Mouse (Mus musculus) monocyte, adult 5-6 weeks (primary cell): ENCODE results near the gene Pigq. TPM values are rescaled to one million over a fixed set of nuclear protein-coding genes. Genes with fewer than 3 reads are reported as not detected.

Experiments used
- ATAC-seq: fragments of 153-309, 156-312 bp; replicated peaks from 2 replicates; pipeline ENCODE4 v1.8.0; 2017; ENCODE audit warnings: mild to moderate bottlenecking; ENCODE audit not compliant: low TSS enrichment, insufficient number of reproducible peaks, severe bottlenecking, poor library complexity, low FRiP score
- total RNA-seq: library from RNA; stranded (forward); fragments of 200-1000, 200-491, 200-594 nt; gene quantifications from 3 replicates; pipeline ENCODE4 v1.2.3, GENCODE M21; 2017

Pigq gene
- total RNA-seq, 1 experiment from 2014 or later: 18.4 TPM

GRCm38 (mm10) chr17:25959630-25960467 is 15.1 kb upstream of the Pigq start:
- ATAC-seq: no peak

- ATAC-seq: no peak
Observed at GRCm38 (mm10) chr17:25958771-25959494, 14.2 kb upstream of the Pigq start.

- no peak for ATAC-seq
Observed at GRCm38 (mm10) chr17:25957586-25958051, 12.9 kb upstream of the Pigq start.

GRCm38 (mm10) chr17:25956631-25957030 is 11.9 kb upstream of the Pigq start:
- ATAC-seq: no peak

- ATAC-seq: no peak
Observed at GRCm38 (mm10) chr17:25956201-25956600, 11.5 kb upstream of the Pigq start.

GRCm38 (mm10) chr17:25955736-25956135 is 11.0 kb upstream of the Pigq start:
- ATAC-seq: no peak

GRCm38 (mm10) chr17:25954671-25955070 is 9.9 kb upstream of the Pigq start:
- ATAC-seq: no peak

GRCm38 (mm10) chr17:25953161-25953560 is 8.4 kb upstream of the Pigq start:
- ATAC-seq: no peak; the same call in 1 of the 2 replicates

- no peak for ATAC-seq
Observed at GRCm38 (mm10) chr17:25951803-25952623, 7.3 kb upstream of the Pigq start, which contains the start of gene A930017K11Rik. A930017K11Rik (minus strand) TSS chr17:25952565.

GRCm38 (mm10) chr17:25951225-25951802 is 6.6 kb upstream of the Pigq start:
- no peak for ATAC-seq

- no peak for ATAC-seq
Observed at GRCm38 (mm10) chr17:25950706-25951105, 6.0 kb upstream of the Pigq start.

GRCm38 (mm10) chr17:25949981-25950380 is 5.2 kb upstream of the Pigq start:
- no peak for ATAC-seq

GRCm38 (mm10) chr17:25948051-25948450 is 3.3 kb upstream of the Pigq start:
- ATAC-seq: no peak

- no peak for ATAC-seq
Observed at GRCm38 (mm10) chr17:25947576-25947975, 2.8 kb upstream of the Pigq start.

- no peak for ATAC-seq
Observed at GRCm38 (mm10) chr17:25946891-25947290, 2.2 kb upstream of the Pigq start.

- ATAC-seq: no peak
Observed at GRCm38 (mm10) chr17:25946349-25946748, 1.6 kb upstream of the Pigq start.

GRCm38 (mm10) chr17:25945517-25946155 is 900 bp upstream of the Pigq start:
- no peak for ATAC-seq

- no peak for ATAC-seq
Observed at GRCm38 (mm10) chr17:25943769-25944168, 967 bp downstream of the Pigq start.
